Mouse (Mus musculus): ENCODE data around the gene Gm17019.
"Not testable (repeated sequence)": the region's sequence is repeated elsewhere in the genome, so short reads cannot be mapped to it uniquely, and the experiment has no call there.

- not testable (repeated sequence) for TF ChIP-seq CTCF (IDR thresholded peaks at IDR 0.05; ENCODE audit: low read depth, low read length); POLR2A (IDR thresholded peaks at IDR 0.05; ENCODE audit: extremely low read depth, insufficient read depth, low read length)
Measured at GRCm38 (mm10) chr5:14997556-14997955, 35.2 kb downstream of the Gm17019 start.

Data from liver, adult 2 months (tissue).